Mouse (Mus musculus): ENCODE measurements around the gene Fam57a.

DNA sequence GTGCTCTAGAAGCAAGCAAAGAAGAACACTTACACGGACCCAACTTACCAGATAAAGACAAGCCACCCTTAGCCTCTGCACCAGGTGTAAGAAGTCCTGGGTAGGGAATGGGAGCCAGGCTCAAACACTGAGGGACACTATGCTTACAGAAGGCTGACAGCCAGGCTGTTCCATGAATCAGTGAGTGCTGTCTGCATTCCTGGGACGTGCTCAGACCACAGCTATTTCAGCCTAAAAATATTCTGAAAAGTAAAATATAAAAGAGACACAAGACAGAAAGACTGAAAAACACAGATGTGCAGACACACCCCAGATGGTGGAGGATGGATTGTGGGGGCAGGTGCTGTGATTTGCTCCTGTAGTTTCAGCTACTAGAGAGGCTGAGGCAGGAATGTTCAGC lies 24.6 kb upstream of the Fam57a start:
- TF ChIP-seq POLR2A (IDR thresholded peaks at IDR 0.05; ENCODE audit: low read depth, low read length) (no peak), CTCF (IDR thresholded peaks at IDR 0.05; ENCODE audit: extremely low read depth, insufficient read depth, insufficient read length, insufficient replicate concordance) (no peak)
